Mouse (Mus musculus) Patski (cell line): Measurements from ENCODE around the gene St5. TPM values are rescaled to one million over a fixed set of nuclear protein-coding genes. Genes with fewer than 3 reads are reported as not detected.

Experiments
- ATAC-seq: fragments of 100-300 bp; one replicate; pipeline ENCODE4 v1.8.0; 2021
- CTCF ChIA-PET: fragments of 350-600 bp; sonication (Branson Sonifier 250); formaldehyde crosslinking; loops from one replicate; lab custom pipeline; 2022; ENCODE audit warnings: inconsistent platforms; lab: Charles Lee
- POLR2A ChIA-PET: fragments of 350-600 bp; sonication (Branson Sonifier 250); formaldehyde crosslinking; loops from one replicate; lab custom pipeline; 2022; ENCODE audit warnings: antibody characterized with exemption, inconsistent platforms; lab: Charles Lee
- DNase-seq: peaks from one replicate; pipeline ENCODE4 v3.0.0-alpha.2; 2011; ENCODE audit warnings: low read depth, low spot score
- H3K27me3 ChIP-seq: fragments of 371-371 bp; one replicate; pipeline ENCODE4 v1.5.1; 2021
- CTCF ChIP-seq: fragments of 100-300 bp; IDR thresholded peaks from one replicate; pipeline ENCODE4 v1.5.1; 2021
- in situ Hi-C: fragments of 300-500 bp; cut with MboI; formaldehyde crosslinking; loops from 3 replicates; pipeline ENCODE4 v1.11.1; 2018; ENCODE audit warnings: low pct_unique_long_range_greater_than_20kb, mixed read lengths
- polyA plus RNA-seq: library from polyadenylated mRNA; unstranded; gene quantifications from one replicate; pipeline ENCODE4 v1.2.3, GENCODE M21; 2021

St5 gene
- polyA plus RNA-seq, 1 experiment from 2014 or later: 183 TPM

GRCm38 (mm10) chr7:109614939-109615338, 88.5 kb downstream of the St5 start:
- TF ChIP-seq CTCF: no peak
- ChIA-PET POLR2A (interaction anchor here (0.9 to 3.6 kb wide), 5 partner anchors 20 to 72 kb away, joined by 4 to 16 read pairs (median 4); no protein-coding TSS in a partner anchor), CTCF (interaction anchor here (0.8 to 2.3 kb wide), 8 partner anchors 24 to 89 kb away, joined by 3 to 8 read pairs (median 4); no protein-coding TSS in a partner anchor)
- DNase-seq: no peak
- in situ Hi-C loops: loop anchor here (5.0 kb wide), 1 partner anchor 68 kb away; no protein-coding TSS in a partner anchor
- ATAC-seq: no peak
- no peaks in the 10 kb centered on the region for H3K27me3 ChIP-seq

- ChIA-PET CTCF (interaction anchor here (1.2 to 2.3 kb wide), 6 partner anchors 35 to 94 kb away, joined by 3 to 8 read pairs (median 4); no protein-coding TSS in a partner anchor), POLR2A (interaction anchor here (0.9 to 3.6 kb wide), 7 partner anchors 11 to 69 kb away, joined by 3 to 16 read pairs (median 4); no protein-coding TSS in a partner anchor)
- in situ Hi-C loops: no loop called here
- ATAC-seq: peak; percentile 61
- no peak for TF ChIP-seq CTCF
- H3K27me3 ChIP-seq: no peaks in the 10 kb centered on the region
- peak; percentile 86 for DNase-seq
Observed at GRCm38 (mm10) chr7:109613531-109614021, 89.8 kb downstream of the St5 start.

GRCm38 (mm10) chr7:109613051-109613450, 90.4 kb downstream of the St5 start:
- ChIA-PET CTCF (interaction anchor here (1.5 to 2.3 kb wide), 3 partner anchors 69 to 93 kb away, joined by 4 to 8 read pairs (median 5); no protein-coding TSS in a partner anchor), POLR2A (interaction anchor here (1.2 to 3.6 kb wide), 5 partner anchors 11 to 68 kb away, joined by 3 to 16 read pairs (median 7); no protein-coding TSS in a partner anchor)
- TF ChIP-seq CTCF: no peak
- in situ Hi-C loops: no loop called here
- H3K27me3 ChIP-seq: no peaks in the 10 kb centered on the region
- ATAC-seq (no peak), DNase-seq (no peak)

GRCm38 (mm10) chr7:109612531-109612930, 90.9 kb downstream of the St5 start:
- no peaks in the 10 kb centered on the region for H3K27me3 ChIP-seq
- ATAC-seq (no peak), DNase-seq (no peak)
- TF ChIP-seq CTCF: no peak
- CTCF ChIA-PET: interaction anchor here (2.3 kb wide), 1 partner anchor 86 kb away, joined by 8 read pairs; no protein-coding TSS in a partner anchor
- POLR2A ChIA-PET: interaction anchor here (0.6 to 3.6 kb wide), 2 partner anchors 53 to 68 kb away, joined by 3 to 16 read pairs; no protein-coding TSS in a partner anchor
- in situ Hi-C loops: no loop called here

- ATAC-seq (no peak), DNase-seq (no peak)
- no peaks in the 10 kb centered on the region for H3K27me3 ChIP-seq
- no peak for TF ChIP-seq CTCF
- POLR2A ChIA-PET: interaction anchor here (1.2 kb wide), 1 partner anchor 77 kb away, joined by 3 read pairs; no protein-coding TSS in a partner anchor
- in situ Hi-C loops: no loop called here
- CTCF ChIA-PET: interaction anchor here (1.5 kb wide), 1 partner anchor 21 kb away, joined by 3 read pairs; no protein-coding TSS in a partner anchor
Observed at GRCm38 (mm10) chr7:109610348-109610747, 93.1 kb downstream of the St5 start.

- ChIA-PET CTCF (interaction anchor here (1.5 kb wide), 1 partner anchor 20 kb away, joined by 3 read pairs; no protein-coding TSS in a partner anchor), POLR2A (interaction anchor here (1.2 kb wide), 1 partner anchor 77 kb away, joined by 3 read pairs; no protein-coding TSS in a partner anchor)
- ATAC-seq: peak; percentile 8
- no peak for DNase-seq
- TF ChIP-seq CTCF: no peak
- no peaks in the 10 kb centered on the region for H3K27me3 ChIP-seq
- in situ Hi-C loops: no loop called here
Observed at GRCm38 (mm10) chr7:109609565-109610345, 93.7 kb downstream of the St5 start.

GRCm38 (mm10) chr7:109608831-109609230, 94.6 kb downstream of the St5 start:
- ChIA-PET POLR2A (interaction anchor here (0.7 to 1.4 kb wide), 4 partner anchors 14 to 82 kb away, joined by 3 to 14 read pairs (median 6); no protein-coding TSS in a partner anchor), CTCF (interaction anchor here (1.0 to 2.1 kb wide), 6 partner anchors 9 to 40 kb away, joined by 3 to 7 read pairs (median 5); no protein-coding TSS in a partner anchor)
- TF ChIP-seq CTCF: no peak
- H3K27me3 ChIP-seq: no peaks in the 10 kb centered on the region
- in situ Hi-C loops: no loop called here
- DNase-seq: peak; percentile 71
- ATAC-seq: peak; percentile 70

- ATAC-seq (no peak), DNase-seq (no peak)
- TF ChIP-seq CTCF: no peak
- in situ Hi-C loops: no loop called here
- CTCF ChIA-PET: interaction anchor here (1.7 to 2.1 kb wide), 2 partner anchors 30 to 33 kb away, joined by 7 read pairs; no protein-coding TSS in a partner anchor
- POLR2A ChIA-PET: interaction anchor here (0.8 to 1.5 kb wide), 2 partner anchors 11 to 17 kb away, joined by 3 to 4 read pairs; no protein-coding TSS in a partner anchor
- no peaks in the 10 kb centered on the region for H3K27me3 ChIP-seq
Observed at GRCm38 (mm10) chr7:109606994-109607610, 96.3 kb downstream of the St5 start.

GRCm38 (mm10) chr7:109602562-109602961, 100.8 kb downstream of the St5 start:
- in situ Hi-C loops: no loop called here
- TF ChIP-seq CTCF: no peak
- ChIA-PET POLR2A (interaction anchor here (1.6 to 1.9 kb wide), 2 partner anchors 11 to 18 kb away, joined by 3 to 7 read pairs; no protein-coding TSS in a partner anchor), CTCF (no interaction called here)
- DNase-seq: no peak
- ATAC-seq: peak; percentile 52
- H3K27me3 ChIP-seq: no peaks in the 10 kb centered on the region
